Mouse (Mus musculus): ENCODE measurements at regions not wholly inside any gene's neighbourhood (a gene's known extent, or its start where the extent isn't known, plus 50 kb on each side); places are given as distances from the start of the nearest gene placed in this dataset.
"Not testable (repeated sequence)": the region's sequence is repeated elsewhere in the genome, so short reads cannot be mapped to it uniquely, and the experiment has no call there.

DNA sequence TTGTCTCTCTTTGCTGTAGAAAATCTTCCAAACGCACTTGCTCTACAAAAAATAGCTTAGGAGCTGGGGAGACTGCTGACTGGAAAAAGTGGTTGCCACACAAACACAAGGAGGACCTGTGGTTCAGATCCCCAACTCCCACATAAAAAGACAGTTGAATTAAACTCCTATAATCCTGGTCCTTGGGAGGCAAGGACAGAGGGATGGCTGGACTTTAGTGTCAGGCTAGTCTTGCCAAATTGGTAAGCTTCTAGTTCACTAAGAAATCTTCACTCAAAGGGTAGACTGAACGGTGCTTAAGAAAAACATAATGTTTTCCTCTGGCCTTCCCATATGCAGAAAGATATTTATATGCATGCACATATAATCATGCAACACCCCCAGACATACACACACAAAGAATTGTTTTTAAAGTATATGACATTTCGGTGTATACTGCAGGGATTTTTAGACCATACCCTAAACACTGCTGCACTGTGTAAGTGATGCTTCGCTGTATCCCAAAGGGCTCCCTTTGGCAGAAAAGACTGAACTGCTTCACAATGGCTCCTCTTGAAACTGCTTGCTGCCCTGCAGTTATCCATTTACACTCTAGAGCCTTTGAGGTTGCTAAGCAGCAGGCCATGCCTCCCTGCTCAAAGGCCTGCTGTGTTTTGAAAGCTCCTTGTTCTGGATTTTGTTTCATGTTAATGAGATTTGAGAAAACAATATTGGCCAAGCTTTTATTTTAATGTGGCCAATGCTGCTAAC, 1299.3 kb downstream of the Zfp704 start:
- DNase-seq = no peak

DNA sequence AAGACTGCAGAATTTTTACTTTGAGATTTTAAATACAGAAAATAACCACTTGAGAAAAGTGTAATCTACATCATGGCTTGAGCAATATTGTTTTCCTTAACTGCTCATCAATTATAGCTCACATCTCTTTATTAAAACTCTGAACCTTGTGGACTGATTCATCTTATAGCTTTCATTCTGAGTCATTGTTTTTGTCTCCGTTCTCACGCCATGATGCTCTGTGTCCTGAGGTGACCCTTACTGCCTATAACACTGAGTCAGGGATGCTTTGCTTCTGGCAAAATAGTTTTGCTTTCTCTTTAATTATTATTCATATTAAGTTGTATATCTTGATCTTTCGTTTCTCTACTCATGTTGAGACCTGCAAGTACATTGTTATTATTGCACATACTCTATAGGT, 1302.6 kb downstream of the Zfp704 start:
- no peak for DNase-seq

DNA sequence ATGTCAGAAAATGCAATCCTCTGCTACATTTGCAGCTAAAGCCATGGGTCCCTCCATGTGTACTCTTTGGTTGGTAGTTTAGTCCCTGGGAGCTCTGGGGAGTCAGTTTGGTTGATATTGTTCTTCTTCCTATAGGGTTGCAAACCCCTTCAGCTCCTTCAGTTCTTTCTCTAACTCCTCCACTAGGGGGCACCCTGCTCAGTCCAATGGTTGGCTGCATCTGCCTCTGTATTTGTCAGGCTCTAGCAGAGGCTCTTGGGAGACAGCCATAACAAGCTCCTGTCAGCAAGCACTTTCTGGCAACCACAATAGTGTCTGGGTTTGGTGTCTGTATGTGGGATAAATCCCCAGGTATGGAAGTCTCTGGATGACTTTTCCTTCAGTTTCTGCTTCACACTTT, 1305.1 kb downstream of the Zfp704 start:
- DNase-seq = no peak

DNA sequence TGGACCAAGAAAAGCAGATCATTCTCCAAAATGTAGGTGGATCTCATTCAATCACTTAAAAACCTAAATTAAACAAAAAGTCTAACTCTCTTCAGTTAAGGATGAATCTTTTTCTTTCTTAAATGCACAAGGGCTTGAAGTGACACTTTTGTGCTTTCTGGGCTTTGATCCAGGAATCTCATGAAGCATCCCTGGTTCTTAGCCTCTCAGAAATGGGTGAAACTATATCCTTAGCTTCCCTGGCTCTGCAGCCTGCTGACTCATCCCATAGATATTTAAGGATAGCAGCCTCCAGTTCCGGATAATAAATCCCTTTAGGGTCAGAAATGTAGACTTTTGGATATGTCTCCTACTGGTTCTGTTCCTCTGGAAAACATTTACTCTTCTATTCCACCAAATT, 1316.8 kb downstream of the Zfp704 start:
- DNase-seq = no peak

DNA sequence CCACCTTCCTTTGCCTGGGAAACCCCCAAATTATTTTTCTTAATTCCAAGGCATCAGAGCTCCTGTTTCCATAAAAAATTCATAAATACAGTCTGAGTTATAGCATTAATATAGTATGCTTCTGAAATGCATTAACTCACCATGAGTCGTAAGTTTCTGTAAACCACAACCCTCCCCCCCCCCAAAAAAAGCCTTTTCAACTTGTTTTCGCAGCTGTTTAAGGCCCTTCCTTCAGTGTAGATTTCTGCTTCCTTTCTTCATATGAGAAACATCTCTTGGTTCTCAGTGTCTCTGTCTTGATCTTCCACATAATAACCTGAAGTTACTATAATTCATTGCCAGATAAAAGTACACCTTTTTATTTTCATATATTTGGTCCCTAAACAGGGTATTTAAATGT, 1320.3 kb downstream of the Zfp704 start:
- no peak for DNase-seq

DNA sequence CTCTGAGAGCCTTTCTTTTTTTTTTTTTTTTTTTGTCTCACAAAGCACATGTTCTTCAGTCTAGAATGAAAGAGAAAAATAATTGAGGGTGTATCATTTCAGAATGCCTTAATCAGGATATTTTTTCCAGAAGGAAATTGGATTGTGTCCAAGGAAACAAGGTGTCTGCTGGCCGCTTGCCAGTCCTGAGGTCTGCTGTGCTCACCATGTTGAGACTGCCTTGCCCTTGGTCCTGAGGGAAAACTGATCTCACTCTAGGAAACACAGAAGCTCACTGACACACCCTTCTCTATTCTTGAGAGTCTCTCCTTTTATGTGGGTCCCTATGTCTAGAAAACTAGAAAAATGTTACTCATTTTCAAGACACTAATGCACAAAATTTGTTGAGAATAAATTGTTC, 1321.4 kb downstream of the Zfp704 start:
- DNase-seq = peak; percentile 51

DNA sequence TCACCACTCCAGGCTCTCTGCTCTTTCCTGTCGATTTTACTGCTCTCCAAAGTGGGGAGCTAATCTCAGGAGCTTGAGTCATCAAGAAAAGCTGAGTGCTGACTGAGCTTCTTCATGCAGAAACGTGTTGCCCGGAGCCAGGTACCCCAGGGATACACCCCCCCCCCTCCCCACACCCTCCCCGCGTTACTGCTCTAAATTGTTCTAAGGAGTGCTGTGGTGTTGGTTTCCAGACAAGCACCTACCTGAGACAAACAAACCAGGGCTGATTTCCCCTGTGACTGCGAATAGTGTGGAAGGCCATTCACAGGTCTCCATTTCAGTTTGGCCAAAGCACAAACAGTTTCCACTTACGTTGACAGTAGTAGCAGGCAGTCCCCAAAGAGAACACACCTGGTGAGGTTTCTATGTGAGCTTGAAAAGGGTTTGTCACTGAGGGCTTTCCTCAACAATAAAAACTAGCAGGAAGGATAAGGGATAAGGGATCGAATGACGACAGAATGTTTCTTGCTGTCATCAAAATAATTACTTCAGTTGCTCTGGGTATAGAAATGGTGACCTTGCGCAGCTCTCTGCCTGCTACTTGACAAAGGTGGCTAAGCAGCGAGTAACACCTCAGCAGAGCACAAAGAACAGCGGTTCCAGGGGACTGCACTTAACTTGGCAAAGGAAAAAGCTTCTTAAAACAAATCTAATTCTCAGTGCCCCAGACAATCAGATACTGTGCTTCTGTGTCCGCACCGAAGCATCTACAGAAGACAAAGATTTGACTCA, 1325.0 kb downstream of the Zfp704 start:
- no peak for DNase-seq

DNA sequence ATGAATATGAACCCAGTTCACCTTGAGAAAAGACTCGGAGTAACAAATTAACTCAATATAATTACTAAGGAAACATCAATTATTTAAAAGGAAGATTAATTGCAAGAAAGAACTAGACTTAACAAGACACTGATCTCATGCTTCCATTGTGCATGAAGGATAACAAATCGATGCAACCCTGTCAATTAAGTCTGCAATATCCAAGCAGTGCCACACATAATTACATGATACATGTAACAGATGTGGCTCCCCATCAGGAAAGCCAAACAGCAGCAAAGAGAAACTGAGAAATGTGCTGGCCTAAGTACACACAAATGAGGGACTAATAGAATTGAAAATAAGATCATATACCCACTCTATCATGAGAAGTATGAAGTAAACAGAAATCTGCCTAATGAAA, 1327.5 kb downstream of the Zfp704 start:
- DNase-seq = no peak

DNA sequence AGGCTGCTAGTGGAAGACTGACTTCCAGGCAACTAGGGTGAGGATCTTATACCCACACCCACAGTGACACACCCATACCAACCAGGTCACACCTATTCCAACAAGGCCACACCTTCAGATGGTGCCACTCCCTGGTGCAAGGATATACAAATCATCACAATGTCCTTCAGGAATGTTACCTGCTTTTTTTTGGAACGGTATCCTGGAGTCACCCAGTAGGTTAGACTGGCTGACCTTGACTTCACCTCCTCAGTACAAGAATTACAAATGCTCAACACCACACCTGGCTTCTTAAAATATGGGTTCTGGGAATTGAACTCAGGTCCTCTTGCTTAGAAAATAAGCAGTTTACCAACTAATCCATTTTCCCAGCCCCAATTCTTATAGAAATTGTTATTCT, 1333.2 kb downstream of the Zfp704 start:
- no peak for DNase-seq

DNA sequence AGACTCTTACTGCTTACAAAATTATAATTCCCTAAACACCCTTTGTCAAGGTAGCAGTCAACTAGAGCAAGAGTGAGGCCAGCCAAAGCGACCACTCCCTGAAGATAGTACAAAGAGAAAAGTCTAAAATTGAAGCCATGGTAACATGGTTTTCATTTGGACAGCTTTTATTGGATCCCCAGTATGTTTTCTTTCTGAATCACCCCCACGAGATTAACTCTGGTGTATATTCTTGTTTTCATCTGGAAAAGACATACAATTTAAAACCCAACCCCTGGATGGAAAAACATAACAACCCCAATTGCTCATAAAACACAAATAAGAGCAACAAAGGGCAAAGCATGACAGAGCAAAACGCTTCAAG, 1339.0 kb downstream of the Zfp704 start:
- DNase-seq = no peak

DNA sequence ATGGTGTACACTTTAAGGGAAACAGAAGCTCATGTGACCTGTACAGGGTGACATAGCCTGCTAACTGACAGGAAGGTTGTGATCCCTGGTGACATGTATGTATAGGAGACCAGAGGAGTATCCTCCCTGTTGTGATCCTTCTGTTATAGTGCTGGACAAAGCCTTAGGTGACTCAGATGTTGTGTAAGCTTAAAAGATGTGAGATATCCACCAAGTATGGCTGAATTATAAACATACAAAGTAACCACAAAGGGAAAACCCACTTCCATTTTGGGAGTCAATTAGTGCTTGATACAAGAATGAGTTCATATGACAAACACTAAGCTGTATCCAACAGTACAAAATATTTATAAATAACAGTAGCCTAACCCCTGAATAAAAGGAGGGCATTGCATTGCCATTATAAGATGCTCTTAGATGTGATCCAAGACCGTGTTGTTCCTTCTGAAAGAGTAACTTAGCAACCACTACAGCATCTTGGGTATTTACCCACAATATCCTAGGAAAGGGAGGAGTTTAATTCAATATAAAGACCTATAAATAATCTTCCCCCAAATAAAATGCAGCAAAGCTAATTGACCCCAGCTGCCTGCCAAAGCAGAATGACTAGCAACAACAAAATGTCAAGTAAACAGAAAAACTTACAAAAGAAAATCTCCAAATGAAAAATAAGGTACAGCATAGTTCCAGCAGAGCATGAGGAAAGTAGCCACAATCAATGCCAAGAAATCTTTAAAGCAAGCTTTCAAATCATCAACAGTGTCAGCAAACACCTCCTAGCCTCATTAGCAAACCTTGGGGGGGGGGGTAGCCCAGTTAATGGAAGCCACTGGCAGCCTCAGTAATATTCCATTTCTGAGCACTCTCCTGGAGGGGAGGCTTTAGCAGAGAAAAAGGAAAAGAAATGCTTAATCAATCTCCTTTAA, 1339.6 kb downstream of the Zfp704 start:
- DNase-seq = no peak

DNA sequence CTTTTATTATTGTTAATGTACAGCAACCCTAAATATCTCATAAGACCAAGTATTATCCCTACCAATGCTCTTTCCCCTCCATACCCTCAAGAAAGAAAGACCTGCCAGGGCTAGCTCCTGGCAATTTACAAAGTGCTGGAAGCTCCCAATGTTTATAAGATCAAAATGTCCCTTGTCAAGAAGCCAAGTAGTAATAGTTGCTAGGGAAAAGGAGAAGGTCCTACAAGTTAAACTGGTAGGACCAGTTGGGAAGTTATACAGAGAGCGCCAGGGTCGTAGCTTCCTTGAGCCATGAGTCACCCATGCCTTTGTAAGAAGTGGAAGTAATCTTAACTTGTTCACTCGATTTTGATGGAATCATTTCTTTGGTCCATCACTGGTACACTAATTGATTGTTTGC, 1344.1 kb downstream of the Zfp704 start:
- no peak for DNase-seq

DNA sequence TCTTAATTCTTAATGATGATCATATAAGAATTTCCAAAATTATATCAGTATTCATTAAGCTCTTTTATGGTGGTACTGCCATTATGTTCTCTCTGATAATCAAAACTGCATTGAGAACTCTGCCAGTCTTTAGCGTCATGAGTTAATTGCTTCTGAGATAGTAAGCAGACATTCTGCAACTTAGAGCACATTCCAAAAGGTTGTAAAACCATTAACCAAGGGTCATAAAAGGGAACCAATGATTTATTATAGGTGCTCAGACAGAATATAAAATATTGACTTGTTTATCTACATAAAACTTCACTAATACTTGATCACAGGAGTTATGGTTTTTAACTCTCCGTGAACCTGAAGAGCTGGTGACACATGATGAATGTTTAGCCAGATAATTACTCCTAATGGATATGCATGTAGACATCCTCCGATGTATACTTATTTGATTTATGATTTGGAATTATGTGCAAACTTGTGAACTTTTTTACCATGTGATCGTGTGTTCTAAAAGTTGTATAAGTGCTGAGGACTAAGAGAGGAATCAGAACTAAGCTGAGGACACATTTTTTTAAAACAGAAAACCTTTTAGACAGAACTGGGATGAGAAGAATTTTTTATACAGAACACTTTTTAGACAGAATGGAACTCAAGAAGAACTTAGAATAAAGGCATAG, 1345.4 kb downstream of the Zfp704 start:
- no peak for DNase-seq

DNA sequence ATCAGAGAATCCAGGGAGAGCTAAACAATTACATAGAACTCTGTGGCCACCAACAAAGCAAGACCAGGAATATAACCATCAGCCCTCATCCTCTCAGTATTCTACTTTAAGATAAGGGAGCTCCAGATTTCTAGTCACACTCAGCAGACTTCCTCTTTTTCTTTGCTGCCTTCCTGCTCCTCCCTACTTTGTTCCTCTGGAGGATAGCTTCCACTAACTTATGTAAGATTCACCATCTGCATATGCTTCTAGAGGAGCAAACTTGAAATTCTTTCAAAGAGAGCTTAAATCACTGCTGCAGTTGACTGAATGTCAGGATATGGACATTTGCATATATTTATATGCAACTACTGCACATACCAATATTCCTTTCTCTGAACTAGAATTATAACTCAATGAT, 1352.6 kb downstream of the Zfp704 start:
- DNase-seq = no peak

DNA sequence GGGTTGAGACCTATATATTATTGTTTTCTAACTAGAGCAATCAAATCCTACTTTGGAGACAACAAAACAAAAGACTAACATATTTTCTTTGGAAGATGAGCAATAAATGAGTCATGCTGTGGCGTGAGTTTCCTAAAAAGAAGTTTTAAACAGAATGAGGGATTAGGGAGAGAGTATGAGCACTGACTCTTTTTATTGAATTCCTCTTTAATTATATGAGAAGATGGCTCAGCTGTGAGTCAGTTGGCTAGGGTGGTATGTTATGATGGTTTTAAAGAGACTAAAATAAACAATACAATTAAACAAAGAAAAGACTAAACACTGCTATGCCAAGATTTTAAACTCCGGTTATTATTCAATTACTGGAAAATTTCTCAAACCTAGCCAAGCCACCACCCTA, 1357.6 kb downstream of the Zfp704 start:
- no peak for DNase-seq

DNA sequence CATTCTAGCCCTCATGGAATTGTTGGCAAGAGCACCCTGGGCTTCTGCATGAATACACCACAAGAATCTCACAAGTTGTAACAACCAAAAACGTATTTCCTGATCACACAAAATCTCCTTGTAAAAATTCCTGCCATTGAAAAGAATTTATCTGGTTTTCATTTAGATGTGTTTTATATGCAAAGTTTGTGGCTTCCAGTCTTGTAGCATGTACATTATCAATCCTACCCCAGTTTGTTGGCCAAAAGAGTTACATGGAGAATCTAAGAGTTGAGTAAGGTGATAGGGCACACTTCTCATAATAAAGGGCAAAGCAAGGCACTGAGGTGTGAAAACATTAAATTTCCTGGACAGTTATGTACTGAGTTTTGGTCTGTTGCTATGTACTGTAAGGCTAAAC, 1361.0 kb downstream of the Zfp704 start:
- DNase-seq = no peak

DNA sequence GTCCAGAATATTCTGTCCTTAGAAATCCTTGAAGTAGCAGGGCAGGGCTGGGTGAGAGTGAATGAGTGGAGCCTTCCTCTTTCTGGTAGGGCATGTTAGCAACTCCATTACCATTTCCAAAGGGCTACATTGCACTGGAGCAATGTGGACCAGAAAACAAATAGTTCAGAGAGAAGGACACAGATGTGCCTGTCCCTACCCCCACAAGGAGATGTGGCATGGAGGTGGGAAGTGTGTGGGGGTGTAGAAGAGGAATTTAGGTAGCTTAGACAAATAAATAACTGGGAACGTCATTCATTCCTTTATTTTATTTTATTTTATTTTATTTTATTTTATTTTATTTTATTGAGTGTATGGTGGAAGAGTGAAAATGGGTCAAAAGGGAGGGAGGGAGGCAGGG, 1364.1 kb downstream of the Zfp704 start:
- peak; percentile 45 for DNase-seq

DNA sequence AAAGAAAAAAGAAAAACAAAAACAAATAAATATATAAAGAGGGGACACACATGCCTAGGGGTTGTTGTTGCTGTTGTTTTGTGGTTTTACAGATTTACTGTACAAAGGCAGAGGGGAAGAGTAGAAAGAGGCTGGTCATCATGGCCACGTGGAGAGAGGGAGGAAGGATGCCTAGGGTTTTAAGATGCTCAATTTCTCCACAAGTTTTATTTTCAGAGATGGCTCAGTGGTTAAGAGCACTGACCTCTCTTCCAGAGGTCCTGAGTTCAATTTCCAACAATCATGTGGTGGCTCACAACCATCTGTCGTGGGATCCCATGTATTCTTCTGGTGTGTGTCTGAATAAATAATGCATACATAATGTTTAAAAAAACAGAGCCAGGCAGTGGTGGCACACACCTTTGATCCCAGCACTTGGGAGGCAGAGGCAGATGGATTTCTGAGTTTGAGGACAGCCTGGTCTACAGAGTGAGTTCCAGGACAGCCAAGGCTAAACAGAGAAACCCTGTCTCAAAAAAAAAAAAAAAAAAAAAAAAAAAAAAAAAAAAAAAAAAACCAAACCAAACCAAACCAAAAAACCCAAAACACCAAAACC, 1364.6 kb downstream of the Zfp704 start:
- DNase-seq = peak; percentile 35

DNA sequence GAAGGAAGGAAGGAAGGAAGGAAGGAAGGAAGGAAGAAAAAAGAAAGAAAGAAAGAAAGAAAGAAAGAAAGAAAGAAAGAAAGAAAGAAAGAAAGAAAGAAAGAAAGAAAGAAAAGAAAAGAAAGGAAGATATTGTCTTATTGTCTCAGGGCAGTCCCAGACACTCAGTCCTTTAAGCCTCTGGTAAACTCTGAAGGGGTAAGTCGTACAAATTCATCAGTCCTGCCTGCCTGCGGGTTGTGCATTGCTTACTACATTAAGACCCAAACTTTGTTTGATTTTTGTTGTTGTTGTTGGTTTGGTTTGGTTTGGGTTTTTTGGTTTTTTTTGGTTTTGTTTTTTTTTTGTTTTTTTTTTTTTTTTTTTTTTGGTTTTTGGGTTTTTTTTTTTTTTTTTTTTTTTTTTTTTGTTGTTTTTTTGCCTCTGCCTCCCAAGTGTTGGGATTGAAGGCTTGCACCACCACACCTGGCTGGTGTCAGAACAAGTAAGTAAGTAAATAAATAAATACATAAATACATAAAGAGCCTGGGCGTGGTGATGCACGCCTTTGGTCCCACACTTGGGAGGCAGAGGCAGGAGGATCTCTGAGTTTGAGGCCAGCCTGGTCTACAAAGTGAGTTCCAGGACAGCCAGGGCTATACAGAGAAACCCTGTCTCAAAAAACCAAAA, 1365.2 kb downstream of the Zfp704 start:
- DNase-seq = not testable (repeated sequence)

DNA sequence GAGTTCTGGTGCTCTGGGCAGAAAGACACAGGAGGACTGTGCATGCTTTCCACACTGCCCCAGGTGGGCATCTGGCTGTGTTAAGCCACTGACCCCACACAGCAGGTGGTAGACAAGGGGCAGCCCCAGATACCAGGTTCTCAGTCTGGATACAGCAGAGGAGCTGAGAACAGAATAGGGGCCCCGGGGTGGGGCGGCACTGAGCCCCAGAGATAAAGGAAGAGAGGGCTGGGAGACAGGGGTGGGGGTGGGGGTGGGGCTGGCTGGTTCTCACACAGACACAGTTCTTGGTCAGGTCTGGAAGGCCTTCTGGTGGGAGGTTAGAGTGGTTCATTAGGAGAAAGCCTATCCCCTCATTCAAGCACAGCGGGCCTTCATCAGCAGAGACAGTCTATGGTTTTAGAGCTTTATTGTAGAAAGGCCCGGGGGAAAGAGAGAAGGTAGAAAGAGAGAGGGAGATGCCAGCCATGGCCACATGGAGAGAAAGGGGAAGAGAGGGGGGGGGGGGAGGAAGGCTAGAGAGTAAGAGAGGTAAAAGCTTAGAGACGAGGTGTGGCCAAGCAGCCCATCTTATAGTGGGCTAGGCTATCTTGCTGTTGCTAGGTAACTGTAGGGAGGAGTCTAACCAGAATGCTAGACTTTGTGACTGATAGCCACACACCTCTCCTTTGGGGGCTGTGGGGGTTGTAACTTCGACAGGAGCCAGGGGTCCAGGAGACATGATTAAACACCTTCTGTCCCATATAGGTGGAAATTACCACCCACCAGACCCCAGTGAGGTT, 1403.1 kb downstream of the Zfp704 start:
- DNase-seq = no peak

DNA sequence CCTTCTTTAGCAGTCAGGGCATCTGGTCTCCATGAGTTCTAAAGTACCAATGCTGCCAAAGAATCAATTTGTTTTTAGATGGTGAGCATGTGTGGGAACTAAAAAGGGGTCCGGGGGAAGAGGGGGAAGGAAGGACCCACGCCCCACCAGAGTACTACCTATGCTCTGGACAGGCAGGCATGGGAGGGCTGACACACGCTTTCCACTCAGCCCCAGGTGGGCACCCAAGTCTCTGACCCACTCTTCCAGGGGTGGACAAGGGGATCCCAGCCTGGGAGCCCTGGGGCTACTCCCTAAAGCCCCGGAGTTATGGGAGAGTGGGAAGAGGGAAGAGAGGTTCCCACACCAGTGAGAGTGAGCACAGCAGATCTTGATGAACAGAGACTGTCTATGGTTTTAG, 1446.9 kb downstream of the Zfp704 start:
- DNase-seq = no peak
